Mouse (Mus musculus) olfactory bulb, adult 2 months (tissue): Measurements from ENCODE around the gene Acadl.

Source experiments
- CTCF ChIP-seq: fragments of 200-500 bp; IDR thresholded peaks from 2 replicates; pipeline ENCODE4 v1.5.1; 2012; ENCODE audit warnings: low read depth, mild to moderate bottlenecking, low read length, moderate library complexity; ENCODE audit not compliant: insufficient read depth
- POLR2A ChIP-seq: fragments of 200-500 bp; IDR thresholded peaks from 2 replicates; pipeline ENCODE4 v1.6.1; 2012; ENCODE audit warnings: mild to moderate bottlenecking, low read depth, low read length, moderate library complexity; ENCODE audit not compliant: insufficient read depth

DNA sequence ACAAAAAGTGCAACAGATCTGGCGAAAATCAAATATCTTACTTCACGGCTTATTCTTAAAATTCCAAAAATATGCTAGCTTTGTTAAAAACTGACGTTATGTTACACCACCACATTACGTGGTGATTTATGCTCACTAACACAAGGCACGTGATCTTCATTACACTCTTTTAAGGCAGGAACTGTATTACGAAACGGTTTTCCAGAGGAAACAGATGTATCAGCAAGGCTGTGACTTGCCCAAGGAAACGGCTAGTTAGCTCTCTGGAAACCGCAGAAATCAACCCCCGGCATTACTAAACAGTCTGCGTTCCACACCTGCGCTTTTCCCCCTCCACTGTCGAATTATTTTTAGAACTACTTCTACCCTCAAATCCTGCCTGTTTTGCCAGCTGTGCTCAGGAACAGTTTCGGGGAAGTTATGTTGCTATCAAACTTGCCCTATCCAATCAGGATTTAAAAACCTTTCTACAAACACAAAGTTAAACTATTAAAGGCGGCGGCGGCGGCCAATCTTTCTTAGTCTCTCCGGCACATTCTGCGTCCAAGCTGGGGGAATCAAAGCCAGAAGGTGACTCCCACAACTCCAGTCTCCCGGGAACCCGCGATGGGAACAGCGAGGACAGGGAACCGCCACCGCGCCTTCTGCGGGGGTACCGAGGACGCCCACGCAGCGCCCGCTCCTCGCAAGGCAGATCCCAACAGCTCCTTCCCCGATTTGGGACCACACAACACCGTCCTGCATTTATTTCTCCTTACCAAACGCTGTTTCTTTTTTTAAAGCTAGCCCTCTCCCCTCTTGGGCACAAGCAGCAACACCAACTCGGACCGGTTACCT lies 46.9 kb downstream of the Acadl start:
- TF ChIP-seq CTCF (no peak), POLR2A (no peak)
